Mouse (Mus musculus): ENCODE measurements around the gene Eif4ebp2.

Eif4ebp2 gene
- long read RNA-seq, experiment 1, full-length matches to known transcripts = 15 of 26 reads
- long read RNA-seq, experiment 1, partial matches to known transcripts = 0 of 26 reads
- long read RNA-seq, experiment 1, other reads (novel, unspliced or antisense) = 11 of 26 reads
- long read RNA-seq, experiment 2, full-length matches to known transcripts = 19 of 31 reads
- long read RNA-seq, experiment 2, partial matches to known transcripts = 2 of 31 reads
- long read RNA-seq, experiment 2, other reads (novel, unspliced or antisense) = 10 of 31 reads

DNA sequence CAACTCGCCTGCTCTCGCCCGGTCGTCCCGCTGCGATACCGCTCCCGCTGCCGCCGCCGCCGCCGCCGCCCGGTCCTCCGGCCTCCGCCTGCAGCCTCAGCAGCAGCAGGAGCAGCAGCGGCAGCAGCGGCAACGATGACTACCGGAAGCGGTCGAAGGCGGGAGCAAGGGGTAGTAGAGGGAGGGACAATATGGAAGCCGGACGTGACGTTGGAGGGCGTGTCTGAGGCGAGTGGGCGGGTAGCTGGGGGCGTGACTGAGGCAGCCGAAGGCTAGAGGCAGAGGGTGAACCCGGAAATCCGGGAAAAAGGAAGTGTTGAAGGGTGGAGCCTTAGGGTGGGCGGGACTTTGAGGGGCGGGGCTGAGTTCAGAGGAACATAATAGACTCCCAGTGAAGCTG, at the start of gene Eif4ebp2:
Gene Eif4ebp2, minus strand, starts transcription at position 17 of the 400 bp plus-strand sequence.
- intact Hi-C loops (cut with DNase I) = no loop called here

DNA sequence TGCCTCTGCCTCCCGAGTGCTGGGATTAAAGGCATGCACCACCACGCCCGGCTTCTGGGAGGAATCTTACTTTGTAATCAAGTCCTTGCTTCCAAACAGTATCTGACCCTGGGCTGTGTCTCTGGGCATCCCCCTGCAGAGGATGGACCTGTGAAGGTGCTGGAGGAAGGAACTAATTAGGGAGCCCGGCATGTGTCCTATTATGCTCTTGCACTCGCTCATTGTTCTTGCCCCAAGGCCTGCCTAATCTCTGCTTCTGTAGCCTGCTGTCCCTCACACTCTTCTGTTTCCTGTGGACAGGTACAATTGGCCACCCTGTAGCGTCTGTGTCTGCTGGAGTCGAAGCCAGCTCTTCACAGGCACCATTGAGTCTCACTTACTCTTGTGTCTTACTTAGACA, 48.3 kb upstream of the Eif4ebp2 start:
- intact Hi-C loops (cut with DNase I) = no loop called here

DNA sequence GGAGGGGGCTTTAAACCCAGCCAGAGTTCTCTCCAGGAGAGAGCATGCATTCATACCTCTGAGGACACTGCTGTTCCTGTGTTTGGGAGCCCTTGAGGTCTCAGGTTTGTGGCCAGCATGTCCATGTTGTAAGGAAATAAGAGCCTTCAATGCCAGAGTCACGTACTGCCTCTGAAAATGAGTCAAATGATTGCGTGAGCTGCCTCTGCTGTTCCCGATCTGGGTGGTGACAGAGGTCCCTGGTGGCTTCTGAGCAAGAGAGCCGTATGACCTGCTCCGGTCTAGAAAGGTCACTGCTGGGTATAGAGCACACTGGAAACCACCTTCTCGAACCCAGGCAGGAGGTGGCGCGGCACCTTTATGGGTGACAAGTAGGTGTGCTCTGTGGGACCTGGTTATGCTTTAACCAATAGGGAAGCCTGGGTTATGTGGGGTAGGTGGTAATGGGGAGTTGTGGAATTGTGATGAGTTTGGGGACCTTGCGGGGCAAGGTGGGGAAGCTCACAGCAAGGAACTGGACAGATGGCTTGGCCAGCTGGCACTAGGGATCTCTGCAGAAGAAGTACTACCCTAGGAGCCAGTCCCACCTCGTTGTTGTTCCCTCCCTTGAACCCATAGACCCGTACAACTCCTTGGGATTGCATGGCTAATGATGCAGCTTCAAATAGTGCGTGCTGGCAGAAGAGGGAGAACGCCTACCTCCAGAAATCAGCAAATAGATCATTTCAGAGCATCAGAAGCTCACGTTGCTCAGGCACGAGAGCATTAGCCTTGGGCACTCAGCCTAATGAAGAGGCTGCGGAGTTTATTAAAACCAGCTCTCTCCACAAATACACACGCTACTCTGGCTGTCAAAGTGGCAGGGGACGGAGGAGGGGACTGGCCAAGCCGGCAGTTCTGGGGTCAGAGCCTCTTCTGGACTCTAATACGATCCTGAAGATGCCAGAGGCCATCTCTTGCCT, 47.3 kb upstream of the Eif4ebp2 start:
- intact Hi-C loops (cut with DNase I) = no loop called here

DNA sequence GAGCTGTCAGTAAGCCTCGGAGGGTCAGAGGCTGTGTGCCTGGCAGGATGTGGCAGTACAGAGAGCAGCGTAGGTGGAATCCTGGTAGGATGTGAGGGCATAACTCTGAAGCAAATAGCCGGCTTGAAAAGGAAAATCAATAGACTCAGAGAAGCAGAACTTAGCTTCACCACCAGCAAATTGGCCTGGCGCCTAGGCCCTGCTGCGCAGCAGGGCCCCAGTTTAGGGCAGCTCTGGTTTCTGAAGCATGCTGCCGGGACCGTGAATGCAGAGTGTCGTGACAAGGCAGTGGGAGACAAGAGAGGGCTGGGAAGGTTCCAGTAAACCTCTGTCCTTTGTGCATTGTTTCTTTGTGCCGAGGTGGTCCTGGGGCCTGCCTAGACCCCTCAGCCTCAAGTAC, 43.8 kb upstream of the Eif4ebp2 start:
- intact Hi-C loops (cut with DNase I) = no loop called here

DNA sequence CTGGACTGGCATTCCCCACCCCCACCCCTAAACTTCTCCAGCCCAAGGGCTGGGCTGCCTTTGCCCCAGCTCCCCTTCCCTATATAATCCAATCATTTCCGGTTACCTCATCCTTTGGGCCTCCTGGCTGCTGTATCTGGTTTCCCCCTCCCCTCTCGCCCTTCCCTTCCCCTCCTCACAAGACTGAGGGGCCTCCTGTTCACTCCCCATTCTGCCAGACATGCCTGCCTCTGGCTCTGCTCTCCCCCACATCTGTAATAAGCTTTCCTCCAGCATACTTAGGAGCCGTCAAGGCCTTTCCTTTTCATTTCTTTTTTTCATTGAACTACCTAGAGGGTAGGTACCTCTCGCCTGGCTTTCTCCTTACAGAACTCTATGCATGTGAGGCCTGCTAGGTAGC, 43.0 kb upstream of the Eif4ebp2 start:
- intact Hi-C loops (cut with DNase I) = no loop called here

DNA sequence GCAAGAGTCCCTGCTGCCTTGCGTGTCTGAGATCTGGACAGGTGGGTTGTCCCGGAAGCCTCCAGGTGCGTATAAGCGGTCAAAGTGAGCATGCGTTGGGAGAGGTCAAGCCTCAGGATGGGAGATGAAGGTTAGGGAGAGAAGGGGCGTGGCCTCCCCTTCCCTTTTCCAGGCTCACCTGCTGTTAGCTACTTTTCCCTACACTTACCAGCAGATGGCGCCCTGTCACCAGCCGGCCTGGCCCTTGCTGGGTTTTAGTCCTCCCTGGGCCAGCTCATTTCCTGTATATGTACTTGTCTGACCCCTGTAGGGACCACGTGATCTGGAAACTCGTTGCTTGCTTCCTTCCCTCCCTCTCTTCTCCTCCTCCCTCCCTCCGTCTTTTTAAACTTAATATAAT, 39.6 kb upstream of the Eif4ebp2 start:
- intact Hi-C loops (cut with DNase I) = loop anchor here (2.0 to 5.0 kb wide), 2 partner anchors 111 to 165 kb away; no protein-coding TSS in a partner anchor

GRCm38 (mm10) chr10:61491573-61491972, 39.1 kb upstream of the Eif4ebp2 start:
- intact Hi-C loops (cut with DNase I) = loop anchor here (5.0 kb wide), 1 partner anchor 166 kb away; no protein-coding TSS in a partner anchor

DNA sequence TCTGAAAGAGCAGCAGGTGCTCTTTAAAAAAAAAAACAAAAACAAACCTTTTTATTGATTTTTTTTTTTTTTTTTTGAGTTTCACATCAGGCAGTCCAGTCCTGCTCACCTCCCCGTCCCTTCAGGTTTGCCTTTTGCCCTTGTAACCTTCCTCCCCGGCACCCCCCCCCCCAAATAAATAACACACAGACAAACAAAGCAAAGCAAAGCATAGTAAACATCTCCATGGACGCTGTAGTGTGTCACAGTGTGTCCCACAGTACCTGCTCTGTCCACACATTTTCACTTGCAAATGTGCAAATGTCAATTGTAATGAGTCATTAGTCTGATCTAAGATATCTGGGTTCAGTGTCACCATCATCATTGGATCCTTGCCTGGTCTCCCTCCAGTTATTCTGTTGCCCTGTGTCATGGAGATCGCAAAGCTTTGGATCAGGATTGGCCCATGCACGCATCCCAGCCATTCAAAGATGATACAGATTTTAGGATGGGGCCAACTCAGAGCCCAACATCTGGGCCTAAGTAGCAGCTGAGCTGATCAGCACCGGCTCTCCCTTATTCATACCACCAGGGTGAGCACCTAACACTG, 36.2 kb upstream of the Eif4ebp2 start:
- intact Hi-C loops (cut with DNase I) = no loop called here

DNA sequence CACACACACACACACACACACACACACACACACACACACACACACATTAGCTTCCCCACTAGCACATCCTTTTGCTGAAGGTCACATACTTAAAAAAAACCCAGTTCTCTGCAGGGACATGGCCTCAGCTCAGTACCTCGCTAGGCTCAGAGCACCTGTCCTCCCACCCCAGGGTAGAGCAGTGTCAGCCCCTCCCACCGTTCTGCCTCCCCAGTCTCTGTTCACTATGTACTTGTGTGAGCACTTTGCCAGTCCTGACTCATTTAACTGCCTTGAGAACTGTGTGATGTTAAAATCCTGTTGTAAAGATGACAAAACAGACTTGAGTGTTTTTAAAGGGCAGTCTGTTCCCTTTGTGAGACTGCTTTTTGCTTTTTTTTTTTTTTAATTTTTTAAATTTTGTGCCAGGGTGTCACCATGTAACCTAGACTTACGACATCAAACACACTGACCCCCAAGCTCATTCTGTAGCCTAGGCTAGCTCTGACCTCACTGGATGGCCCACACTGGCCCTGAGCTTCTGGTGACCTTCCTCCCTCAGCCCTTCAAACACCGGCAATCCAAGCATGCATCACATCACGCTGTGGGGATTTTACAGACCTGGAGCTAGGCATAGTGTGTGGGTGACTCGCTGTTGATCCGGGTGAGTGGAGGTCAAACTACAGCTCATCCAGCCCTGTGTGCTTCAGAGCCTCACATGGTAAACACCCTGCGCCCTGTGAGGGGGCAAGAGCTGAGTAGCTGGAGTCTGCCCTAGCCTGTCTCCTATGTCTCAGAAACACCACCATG, 34.3 kb upstream of the Eif4ebp2 start:
- intact Hi-C loops (cut with DNase I) = no loop called here

DNA sequence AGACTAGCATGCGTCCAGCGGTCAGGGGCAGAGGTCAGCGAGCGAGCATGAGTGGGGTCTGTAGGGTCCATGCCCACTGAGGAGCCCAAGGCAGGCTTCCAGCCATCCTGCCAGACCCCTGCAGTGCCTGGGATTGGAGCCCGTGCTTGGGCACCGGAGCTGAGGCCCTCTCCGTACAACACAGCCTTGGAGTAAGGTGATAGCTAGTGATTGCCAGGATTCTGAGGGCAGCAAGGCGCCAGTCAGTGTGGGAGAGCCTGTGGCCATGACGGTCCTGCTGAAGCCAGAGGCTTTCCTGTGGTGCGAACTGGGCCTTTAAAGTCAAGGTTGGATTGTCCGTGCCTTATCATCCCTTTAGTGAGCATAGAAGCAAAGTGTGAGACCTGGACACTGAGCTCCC, 32.3 kb upstream of the Eif4ebp2 start:
- intact Hi-C loops (cut with DNase I) = no loop called here

- intact Hi-C loops (cut with DNase I) = no loop called here
These were observed 30.3 kb upstream of the Eif4ebp2 start for GRCm38 (mm10) chr10:61482771-61483170.

GRCm38 (mm10) chr10:61480488-61480887, 28.0 kb upstream of the Eif4ebp2 start:
- intact Hi-C loops (cut with DNase I) = no loop called here

- intact Hi-C loops (cut with DNase I) = no loop called here
These were observed 27.5 kb upstream of the Eif4ebp2 start for GRCm38 (mm10) chr10:61479927-61480326.

GRCm38 (mm10) chr10:61479461-61479860, 27.0 kb upstream of the Eif4ebp2 start:
- intact Hi-C loops (cut with DNase I) = no loop called here

- intact Hi-C loops (cut with DNase I) = no loop called here
These were observed 24.1 kb upstream of the Eif4ebp2 start for GRCm38 (mm10) chr10:61476440-61477165.

GRCm38 (mm10) chr10:61475594-61476439, 23.4 kb upstream of the Eif4ebp2 start, which contains the start of gene Lrrc20:
Gene Lrrc20 (plus strand): TSS chr10:61475801.
- intact Hi-C loops (cut with DNase I) = no loop called here

DNA sequence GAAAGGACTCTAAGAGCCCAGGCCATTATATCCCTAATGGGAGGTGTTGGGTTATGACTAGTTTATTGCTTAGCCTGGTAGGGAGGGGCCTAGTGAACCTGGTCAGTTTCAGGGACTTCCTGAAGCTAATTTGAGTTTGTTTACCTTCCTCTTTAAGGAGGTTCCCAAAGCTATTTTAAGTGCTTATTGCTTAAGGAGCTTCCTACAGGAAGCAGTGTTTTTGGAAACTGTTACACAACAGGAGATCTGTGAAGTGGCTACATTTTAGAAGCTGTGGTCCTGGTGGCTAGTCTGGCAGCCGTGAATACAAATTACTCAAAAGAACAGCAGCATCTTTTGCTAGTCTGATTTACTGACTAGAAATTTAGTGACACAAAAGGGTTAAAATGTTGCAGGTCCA, 21.9 kb upstream of the Eif4ebp2 start:
- intact Hi-C loops (cut with DNase I) = no loop called here

DNA sequence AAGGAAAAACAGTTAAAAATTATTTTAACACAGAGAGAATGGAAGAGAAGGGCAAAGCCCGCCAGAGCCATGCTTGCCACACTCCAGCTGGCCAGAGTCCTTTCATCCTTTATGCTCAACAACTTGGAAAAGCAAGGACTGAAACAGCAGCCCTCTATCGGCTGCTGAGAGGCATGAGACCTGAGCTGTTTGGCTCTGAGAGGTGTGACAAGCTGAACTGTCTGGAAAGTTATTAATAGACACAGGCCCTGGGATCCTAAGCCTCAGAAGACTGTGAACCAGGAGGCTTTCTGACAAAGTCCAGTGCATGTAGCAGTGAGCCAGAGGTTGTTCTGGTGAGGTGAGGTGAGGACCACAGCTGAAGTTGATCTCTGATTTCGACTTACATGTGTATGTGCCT, 21.2 kb upstream of the Eif4ebp2 start:
- intact Hi-C loops (cut with DNase I) = no loop called here

GRCm38 (mm10) chr10:61468900-61469299, 16.4 kb upstream of the Eif4ebp2 start:
- intact Hi-C loops (cut with DNase I) = no loop called here

Measured in adrenal gland (tissue).